Mouse (Mus musculus) brain, embryonic 14.5 days (tissue): ENCODE data around the gene Rnf157.

Experiments used
- CTCF ChIP-seq: fragments of 200-500 bp; IDR thresholded peaks from 2 replicates; pipeline ENCODE4 v1.5.1; 2012; ENCODE audit warnings: inconsistent platforms, mild to moderate bottlenecking, moderate library complexity, borderline replicate concordance; ENCODE audit not compliant: insufficient read depth, insufficient read length; ENCODE audit errors: extremely low read depth
- POLR2A ChIP-seq: fragments of 200-500 bp; IDR thresholded peaks from 2 replicates; pipeline ENCODE4 v1.6.1; 2012; ENCODE audit warnings: mild to moderate bottlenecking, inconsistent platforms, borderline replicate concordance; ENCODE audit not compliant: poor library complexity, insufficient read depth, insufficient read length, severe bottlenecking; ENCODE audit errors: extremely low read depth

- no peak for TF ChIP-seq CTCF
- no peak for TF ChIP-seq POLR2A
These were observed 58.3 kb downstream of the Rnf157 start for GRCm38 (mm10) chr11:116354521-116354920.
